Mouse (Mus musculus): ENCODE measurements around the gene Lrig1. TPM values are rescaled to one million over a fixed set of nuclear protein-coding genes. Genes with fewer than 3 reads are reported as not detected.

Gene Lrig1
- polyA plus RNA-seq, 1 experiment from 2014 or later: 2.4 TPM

GRCm38 (mm10) chr6:94682270-94682618 lies 17.7 kb downstream of the Lrig1 start:
- H3K27me3 ChIP-seq (replicated peaks): peaks cover 38% of the 10 kb centered on the region
- peaks cover 65% of the 10 kb centered on the region for H3K4me1 ChIP-seq
- 55% methylated on average over 6 of the region's 6 CpGs for WGBS (ENCODE audit: insufficient replicate concordance)
- H3K27ac ChIP-seq: no peak overlapping the region
- H3K9me3 ChIP-seq (replicated peaks): no peaks in the 10 kb centered on the region
- no peak overlapping the region for H3K4me2 ChIP-seq
- H3K36me3 ChIP-seq: no peaks in the 10 kb centered on the region
- no peak for ATAC-seq
- H3K9ac ChIP-seq: no peak overlapping the region
- H3K4me3 ChIP-seq: no peak overlapping the region

DNA sequence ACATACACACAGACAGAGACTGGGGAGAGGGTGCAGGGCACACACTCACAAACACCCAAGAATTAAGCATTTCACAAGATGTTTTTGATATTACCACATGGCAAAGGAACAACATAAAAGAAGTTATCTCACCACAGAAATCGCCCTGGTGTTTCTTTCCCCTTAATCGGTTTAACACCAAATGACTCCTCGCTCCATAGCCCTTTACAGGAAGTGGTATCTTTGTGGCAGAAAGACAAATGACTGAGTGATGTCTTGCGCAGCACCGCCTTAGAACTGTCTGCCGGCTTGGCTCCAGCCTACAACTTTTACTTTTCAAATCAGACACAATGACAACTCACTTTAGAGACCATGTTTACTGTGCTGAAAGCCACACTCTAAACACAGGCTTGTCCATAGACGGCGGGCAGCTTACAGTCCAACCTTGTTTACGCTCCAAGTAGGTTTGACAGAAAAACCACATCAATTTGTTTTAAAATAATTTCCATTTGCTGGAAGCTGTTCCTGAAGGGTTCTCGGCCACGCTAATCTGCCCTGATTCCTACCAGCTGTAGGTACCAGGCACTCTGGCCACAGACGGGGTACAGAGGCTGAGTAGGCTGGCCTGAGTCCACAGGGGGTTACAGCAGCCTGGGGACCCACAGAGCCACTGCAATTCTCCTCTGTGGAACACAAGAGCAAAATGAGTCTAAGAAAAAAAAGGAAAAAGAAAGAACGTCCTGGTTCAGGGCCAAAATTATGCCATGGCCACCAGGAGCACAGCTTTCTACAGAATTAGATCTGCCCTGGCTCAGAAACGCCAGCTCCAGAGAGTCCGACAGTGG lies 18.3 kb downstream of the Lrig1 start:
- WGBS (ENCODE audit: insufficient replicate concordance): 28% methylated on average over 15 of the region's 15 CpGs
- H3K27ac ChIP-seq: no peak overlapping the region
- peaks cover 44% of the 10 kb centered on the region for H3K27me3 ChIP-seq (replicated peaks)
- no peaks in the 10 kb centered on the region for H3K36me3 ChIP-seq
- no peak for ATAC-seq
- no peak overlapping the region for H3K4me3 ChIP-seq
- peaks cover 65% of the 10 kb centered on the region for H3K4me1 ChIP-seq
- no peaks in the 10 kb centered on the region for H3K9me3 ChIP-seq (replicated peaks)
- no peak overlapping the region for H3K9ac ChIP-seq
- H3K4me2 ChIP-seq: no peak overlapping the region

DNA sequence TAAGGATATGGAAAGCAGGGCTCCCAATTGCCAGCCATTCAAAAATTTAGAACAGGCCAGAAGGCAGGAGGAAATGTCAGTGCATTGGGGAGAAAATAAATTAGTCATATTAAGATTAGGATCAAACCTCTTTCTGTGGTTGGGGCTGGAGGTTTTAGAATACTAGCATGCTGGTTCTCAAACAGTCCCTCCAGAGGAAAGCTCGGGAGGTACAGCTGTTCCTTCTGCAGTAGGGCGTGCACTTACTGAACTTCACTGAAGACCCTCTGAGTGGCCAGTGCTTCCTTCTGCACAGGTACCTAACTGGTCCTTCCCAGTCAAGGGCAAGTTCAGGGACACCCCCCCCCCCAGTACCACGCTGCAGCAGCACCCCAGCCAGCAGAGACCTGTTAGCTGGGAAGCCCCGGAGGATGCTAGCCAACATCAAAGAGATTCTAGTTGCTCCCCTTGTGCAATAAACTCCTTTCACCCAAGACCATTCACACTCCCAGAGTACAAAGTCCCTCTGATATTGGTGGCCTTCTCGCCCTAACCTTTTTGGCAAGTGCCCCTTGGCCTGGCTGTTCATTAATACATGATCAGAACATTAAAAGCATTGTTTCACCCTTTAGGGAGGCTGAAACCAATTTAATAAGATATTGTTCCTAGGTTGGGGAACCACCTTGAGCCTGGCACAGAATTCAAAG lies 19.1 kb downstream of the Lrig1 start:
- Histone ChIP-seq H3K27ac (no peak overlapping the region), H3K4me1 (peaks cover 59% of the 10 kb centered on the region)
- WGBS (ENCODE audit: insufficient replicate concordance): 26% methylated on average over 5 of the region's 5 CpGs

DNA sequence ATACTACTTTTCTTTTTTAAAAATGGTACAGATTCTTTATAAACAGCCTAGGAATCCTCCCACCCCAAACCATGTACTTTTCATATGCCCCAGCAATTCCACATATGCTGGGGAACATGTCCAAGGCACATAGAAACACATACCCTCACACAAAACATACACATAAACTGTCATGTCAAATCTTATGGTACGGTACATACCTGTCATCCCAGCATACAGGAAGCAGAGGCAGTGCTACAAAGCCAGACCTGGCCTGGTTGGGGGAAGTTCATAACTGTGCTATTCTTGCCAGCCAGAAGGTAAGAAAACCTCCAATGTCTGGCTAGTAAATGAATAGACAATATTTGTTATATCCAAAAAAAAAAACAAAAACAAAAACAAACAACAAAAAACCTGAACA lies 20.7 kb downstream of the Lrig1 start:
- ATAC-seq: no peak
- Histone ChIP-seq H3K4me2 (no peak overlapping the region), H3K9me3 (replicated peaks) (no peaks in the 10 kb centered on the region), H3K27ac (no peak overlapping the region), H3K4me1 (peaks cover 43% of the 10 kb centered on the region), H3K36me3 (no peaks in the 10 kb centered on the region), H3K9ac (no peak overlapping the region), H3K4me3 (no peak overlapping the region), H3K27me3 (replicated peaks) (peaks cover 52% of the 10 kb centered on the region)
- 73% methylated on average over 1 of the region's 1 CpGs for WGBS (ENCODE audit: insufficient replicate concordance)

More for the DNA sequence above, 19.1 kb downstream of the Lrig1 start:
- peaks cover 50% of the 10 kb centered on the region for H3K27me3 ChIP-seq (replicated peaks)
- ATAC-seq: no peak
- H3K9me3 ChIP-seq (replicated peaks): no peaks in the 10 kb centered on the region
- no peak overlapping the region for H3K4me3 ChIP-seq
- no peaks in the 10 kb centered on the region for H3K36me3 ChIP-seq
- no peak overlapping the region for H3K9ac ChIP-seq
- H3K4me2 ChIP-seq: no peak overlapping the region

DNA sequence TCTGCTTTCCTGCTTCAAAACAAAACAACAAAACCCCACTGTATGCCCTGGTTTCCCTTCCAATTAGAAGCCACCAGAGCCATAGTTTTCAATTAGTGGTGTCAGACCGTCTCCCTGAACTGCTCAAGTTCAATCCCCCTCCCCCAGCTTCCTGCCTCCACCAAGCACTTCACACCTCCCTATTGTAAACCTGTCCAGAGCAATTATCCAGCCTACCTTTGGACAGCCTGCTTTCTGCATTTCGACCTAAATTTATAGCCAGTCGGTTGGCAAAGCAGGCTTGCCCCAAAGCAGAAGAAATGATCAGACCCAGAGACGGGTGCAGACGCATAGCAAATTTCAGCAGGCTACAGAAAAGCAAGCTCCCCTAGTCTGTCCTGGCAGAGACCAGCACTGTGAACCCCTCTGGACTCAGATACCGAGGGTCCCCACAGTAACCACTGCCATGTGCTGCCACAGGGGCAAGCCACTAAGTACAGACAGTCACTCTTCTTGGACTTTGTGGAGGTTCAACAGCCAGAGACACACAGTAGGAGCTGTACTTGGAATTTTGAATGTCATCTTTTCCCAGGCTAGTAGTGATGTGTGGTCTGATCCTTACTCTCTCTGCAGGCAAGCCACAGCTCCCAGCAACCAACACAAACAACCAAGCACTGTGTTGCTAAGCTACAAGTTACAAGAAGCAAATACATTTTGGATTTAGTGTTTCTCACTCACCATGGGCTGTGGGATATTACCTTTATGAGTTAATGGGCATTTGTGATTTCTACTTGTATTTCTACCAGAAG lies 21.4 kb downstream of the Lrig1 start:
- Histone ChIP-seq H3K4me2 (no peak overlapping the region), H3K27ac (no peak overlapping the region), H3K4me1 (peaks cover 37% of the 10 kb centered on the region), H3K36me3 (no peaks in the 10 kb centered on the region), H3K9me3 (replicated peaks) (no peaks in the 10 kb centered on the region), H3K9ac (no peak overlapping the region), H3K4me3 (no peak overlapping the region), H3K27me3 (replicated peaks) (peaks cover 57% of the 10 kb centered on the region)
- 44% methylated on average over 6 of the region's 6 CpGs for WGBS (ENCODE audit: insufficient replicate concordance)
- no peak for ATAC-seq

DNA sequence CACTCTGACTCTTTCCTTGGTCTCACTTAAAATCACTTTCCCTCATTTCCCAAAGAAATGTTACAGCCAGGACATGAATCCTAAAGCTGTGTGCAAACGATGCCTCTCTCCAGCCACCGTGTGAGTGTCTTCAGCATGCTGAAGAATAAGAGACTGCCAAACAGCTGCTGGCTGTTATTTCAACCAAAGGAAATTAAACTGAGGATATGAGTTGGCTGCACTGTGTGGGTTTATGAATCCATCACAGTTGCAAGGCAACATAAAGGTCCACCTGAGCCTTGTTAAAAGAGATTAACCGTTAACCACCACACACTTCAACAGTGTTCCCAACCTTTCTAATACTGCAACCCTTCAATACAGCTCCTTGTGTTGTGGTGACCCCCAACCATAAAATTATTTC lies 22.5 kb downstream of the Lrig1 start:
- Histone ChIP-seq H3K27me3 (replicated peaks) (peaks cover 60% of the 10 kb centered on the region), H3K4me1 (peaks cover 32% of the 10 kb centered on the region), H3K27ac (no peak overlapping the region), H3K36me3 (no peaks in the 10 kb centered on the region), H3K9me3 (replicated peaks) (no peaks in the 10 kb centered on the region), H3K4me2 (no peak overlapping the region), H3K9ac (no peak overlapping the region), H3K4me3 (no peak overlapping the region)
- 72% methylated on average over 3 of the region's 3 CpGs for WGBS (ENCODE audit: insufficient replicate concordance)
- no peak for ATAC-seq

DNA sequence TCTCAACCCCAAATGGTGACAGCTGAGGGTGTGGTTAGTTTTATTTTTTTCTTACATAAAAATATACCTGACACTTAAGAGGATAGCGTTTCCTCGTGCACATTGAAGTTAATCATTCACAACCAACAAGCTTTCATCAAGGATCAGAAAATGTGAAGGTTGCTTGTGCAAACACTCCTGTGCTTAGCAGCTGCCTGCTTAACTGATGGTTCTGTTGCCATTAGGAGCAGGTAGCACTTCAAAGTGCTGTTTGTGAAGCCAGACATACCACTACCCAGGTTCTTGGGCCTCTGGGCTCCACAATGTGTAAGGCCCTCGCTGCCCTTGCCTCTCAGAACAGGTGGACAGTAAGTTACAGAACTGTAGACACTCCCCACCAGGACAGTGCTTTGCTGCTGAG lies 23.1 kb downstream of the Lrig1 start:
- WGBS (ENCODE audit: insufficient replicate concordance): 54% methylated on average over 3 of the region's 3 CpGs
- no peak overlapping the region for H3K4me3 ChIP-seq

GRCm38 (mm10) chr6:94676300-94676699 lies 23.7 kb downstream of the Lrig1 start:
- no peak for ATAC-seq
- H3K9me3 ChIP-seq (replicated peaks): no peaks in the 10 kb centered on the region
- H3K9ac ChIP-seq: no peak overlapping the region
- peaks cover 21% of the 10 kb centered on the region for H3K4me1 ChIP-seq
- no peak overlapping the region for H3K27ac ChIP-seq
- H3K4me2 ChIP-seq: no peak overlapping the region
- H3K36me3 ChIP-seq: no peaks in the 10 kb centered on the region
- 44% methylated on average over 7 of the region's 7 CpGs for WGBS (ENCODE audit: insufficient replicate concordance)
- no peak overlapping the region for H3K4me3 ChIP-seq
- H3K27me3 ChIP-seq (replicated peaks): peaks cover 56% of the 10 kb centered on the region

More for the DNA sequence above, 23.1 kb downstream of the Lrig1 start:
- Histone ChIP-seq H3K27ac (no peak overlapping the region), H3K9me3 (replicated peaks) (no peaks in the 10 kb centered on the region), H3K36me3 (no peaks in the 10 kb centered on the region), H3K4me2 (no peak overlapping the region), H3K9ac (no peak overlapping the region), H3K4me1 (peaks cover 26% of the 10 kb centered on the region), H3K27me3 (replicated peaks) (peaks cover 55% of the 10 kb centered on the region)
- ATAC-seq: no peak

GRCm38 (mm10) chr6:94672426-94672825 lies 27.5 kb downstream of the Lrig1 start:
- Histone ChIP-seq H3K4me1 (peaks cover 10% of the 10 kb centered on the region), H3K9me3 (replicated peaks) (no peaks in the 10 kb centered on the region), H3K4me2 (no peak overlapping the region), H3K27ac (no peak overlapping the region), H3K9ac (no peak overlapping the region), H3K4me3 (no peak overlapping the region), H3K36me3 (no peaks in the 10 kb centered on the region), H3K27me3 (replicated peaks) (peaks cover 44% of the 10 kb centered on the region)
- 52% methylated on average over 2 of the region's 2 CpGs for WGBS (ENCODE audit: insufficient replicate concordance)
- ATAC-seq: no peak

DNA sequence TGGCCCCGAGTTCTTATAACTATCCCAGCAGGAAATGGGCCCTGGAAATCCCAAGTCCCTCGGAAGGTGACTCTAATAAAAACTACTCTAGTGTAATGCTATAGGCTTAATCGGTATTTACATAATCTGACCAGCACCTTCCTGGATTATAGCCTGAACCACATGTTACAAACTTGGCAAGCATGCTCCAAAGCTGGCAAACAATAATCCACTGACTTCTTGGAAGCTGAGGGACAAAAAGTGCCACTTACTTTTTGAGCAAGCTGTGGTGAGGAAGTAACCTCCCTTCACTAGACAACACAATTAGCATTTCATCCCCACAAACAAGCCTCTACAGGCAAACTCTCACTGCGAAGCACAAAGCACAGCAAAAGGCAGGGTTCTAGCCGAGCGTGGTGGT lies 30.6 kb downstream of the Lrig1 start:
- no peak overlapping the region for H3K9ac ChIP-seq
- H3K36me3 ChIP-seq: no peaks in the 10 kb centered on the region
- H3K27me3 ChIP-seq (replicated peaks): peaks cover 22% of the 10 kb centered on the region
- H3K27ac ChIP-seq: no peak overlapping the region
- 0 out of 2 replicates have a peak, but pooled peaks cover 3% of the 10 kb centered on the region for H3K4me1 ChIP-seq
- H3K4me3 ChIP-seq: no peak overlapping the region
- H3K4me2 ChIP-seq: no peak overlapping the region
- no peaks in the 10 kb centered on the region for H3K9me3 ChIP-seq (replicated peaks)
- ATAC-seq: no peak
- WGBS (ENCODE audit: insufficient replicate concordance): 55% methylated on average over 6 of the region's 6 CpGs

- Histone ChIP-seq H3K27me3 (replicated peaks) (peaks cover 11% of the 10 kb centered on the region; the same call in 1 of the 2 replicates), H3K27ac (no peak overlapping the region), H3K36me3 (no peaks in the 10 kb centered on the region), H3K9me3 (replicated peaks) (no peaks in the 10 kb centered on the region), H3K4me1 (0 out of 2 replicates have a peak, but pooled peaks cover 7% of the 10 kb centered on the region), H3K4me3 (no peak overlapping the region), H3K9ac (no peak overlapping the region), H3K4me2 (no peak overlapping the region)
- 60% methylated on average over 13 of the region's 13 CpGs for WGBS (ENCODE audit: insufficient replicate concordance)
- no peak for ATAC-seq
Observed at GRCm38 (mm10) chr6:94668204-94668863, 31.6 kb downstream of the Lrig1 start.

Measured in liver, embryonic 12.5 days (tissue).